8 mouse cellular contexts compared by ENCODE assay signal in genomic region chr4:62822568-62822967, GRCm38 (mm10).
A peak's percentile ranks its signal among the peaks of the same experiment; 100 is the strongest.
DNase-seq lines count a peak whose midpoint lies in the region; ATAC-seq lines count a peak whose summit lies in the region.

No protein-coding gene starts in this region.

- WGBS in heart, embryonic 12.5 days: 37% methylated on average over 7 of the region's 7 CpGs

- H3K27me3 ChIP-seq in heart, embryonic 12.5 days (replicated peaks): no peaks in the 10 kb centered on the region

- no peaks in the 10 kb centered on the region for H3K36me3 ChIP-seq in heart, embryonic 12.5 days

- no peak overlapping the region for H3K27ac ChIP-seq in heart, embryonic 12.5 days (ENCODE audit: poor library complexity, severe bottlenecking)

- H3K4me2 ChIP-seq in heart, embryonic 12.5 days: no peak overlapping the region

- no peak for ATAC-seq in heart, embryonic 12.5 days (ENCODE audit: insufficient number of reproducible peaks, low FRiP score)

- no peak overlapping the region for H3K9ac ChIP-seq in heart, embryonic 12.5 days

- no peak overlapping the region for H3K4me3 ChIP-seq in heart, embryonic 12.5 days

- no peaks in the 10 kb centered on the region for H3K4me1 ChIP-seq in heart, embryonic 12.5 days (replicated peaks)

- peak; percentile 70 for DNase-seq in heart, adult 11 months
- peak; percentile 17 to 53 for DNase-seq in CD8-positive naive resting alpha-beta T cell, adult 2 months (ENCODE audit: low read depth in 2 of 2, low spot score in 2 of 2)
- peak; percentile 51 for DNase-seq in c-Kit-positive CD71-negative TER-119-negative erythroid progenitor cells, embryonic 14.5 days (ENCODE audit: low read depth)
- peak; percentile 36 to 68 for DNase-seq in frontal cortex, postnatal 25 days (ENCODE audit: low spot score in 2 of 2)
- DNase-seq in layer of hippocampus, adult 9-10 months (ENCODE audit: low spot score): peak; percentile 31
- DNase-seq in lung, postnatal 4 days: peak; percentile 42 to 71
- DNase-seq in thymus, postnatal 10 days (ENCODE audit: low spot score in 2 of 2): peak; percentile 53 to 82

- no peaks in the 10 kb centered on the region for H3K9me3 ChIP-seq in heart, embryonic 12.5 days (replicated peaks)
